Mouse (Mus musculus) hindbrain, embryonic 12.5 days (tissue): ENCODE measurements at regions not wholly inside any gene's neighbourhood (a gene's known extent, or its start where the extent isn't known, plus 50 kb on each side); places are given as distances from the start of the nearest gene placed in this dataset.

Source experiments
- ATAC-seq: fragments of 200-750 bp; cut with Nextera tagmentation; 2 replicates; pipeline ENCODE4 v1.8.0; 2017; ENCODE audit warnings: moderate TSS enrichment; ENCODE audit not compliant: low FRiP score
- H3K27ac ChIP-seq: fragments of 300-500 bp; sonication (generic); 2 replicates; pipeline ENCODE4 v1.5.1; 2016; ENCODE audit warnings: mild to moderate bottlenecking
- H3K27me3 ChIP-seq: fragments of 300-500 bp; sonication (generic); 2 replicates; pipeline ENCODE4 v1.6.1; 2016; ENCODE audit warnings: mild to moderate bottlenecking
- H3K36me3 ChIP-seq: fragments of 300-500 bp; sonication (generic); 2 replicates; pipeline ENCODE4 v1.6.1; 2016; ENCODE audit warnings: mild to moderate bottlenecking
- H3K4me1 ChIP-seq: fragments of 300-500 bp; sonication (generic); 2 replicates; pipeline ENCODE4 v1.6.1; 2016
- H3K4me2 ChIP-seq: fragments of 300-500 bp; sonication (generic); replicated peaks from 2 replicates; pipeline ENCODE4 v1.6.1; 2016; ENCODE audit warnings: mild to moderate bottlenecking
- H3K4me3 ChIP-seq: fragments of 300-500 bp; sonication (generic); 2 replicates; pipeline ENCODE4 v1.5.1; 2016; ENCODE audit warnings: mild to moderate bottlenecking
- H3K9ac ChIP-seq: fragments of 300-500 bp; sonication (generic); 2 replicates; pipeline ENCODE4 v1.6.1; 2016; ENCODE audit warnings: mild to moderate bottlenecking, moderate library complexity
- H3K9me3 ChIP-seq: fragments of 300-500 bp; sonication (generic); replicated peaks from 2 replicates; pipeline ENCODE4 v1.6.1; 2016; ENCODE audit warnings: mild to moderate bottlenecking
- WGBS: fragments of 180-500 bp; shearing (Covaris S2); methylation state at CpG from one replicate; pipeline ENCODE4 v1.1.7; 2016; 5-methylcytosine and 5-hydroxymethylcytosine counted together

- H3K9me3 ChIP-seq: no peaks in the 10 kb centered on the region
- H3K9ac ChIP-seq: no peak overlapping the region
- H3K4me3 ChIP-seq: no peak overlapping the region
- no peaks in the 10 kb centered on the region for H3K4me1 ChIP-seq
- WGBS: 77% methylated on average over 3 of the region's 3 CpGs
- H3K36me3 ChIP-seq: no peaks in the 10 kb centered on the region
- no peak overlapping the region for H3K27ac ChIP-seq
- ATAC-seq: no peak
- no peaks in the 10 kb centered on the region for H3K27me3 ChIP-seq
- no peak overlapping the region for H3K4me2 ChIP-seq
Observed at GRCm38 (mm10) chr17:4668511-4668910, 325.6 kb upstream of the Arid1b start.

DNA sequence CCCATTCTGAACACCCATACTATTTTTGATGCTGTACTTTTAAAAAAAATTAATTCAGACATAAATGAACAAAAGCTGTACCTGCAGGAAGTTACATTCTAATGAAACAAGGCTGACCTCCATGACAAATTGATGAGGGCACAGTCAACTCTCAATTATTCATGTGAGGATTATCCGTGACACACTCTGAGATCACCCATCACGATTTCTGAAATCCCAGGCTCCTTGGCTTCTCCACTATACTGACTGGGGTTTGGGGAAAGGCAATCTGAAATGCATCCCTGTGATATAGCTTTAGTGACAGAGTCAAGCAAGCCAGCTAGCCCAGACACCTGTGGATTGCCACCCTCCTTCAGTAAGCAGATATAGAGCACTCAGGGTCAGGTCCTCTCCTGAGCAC, 320.9 kb upstream of the Arid1b start:
- no peak overlapping the region for H3K4me2 ChIP-seq
- H3K9me3 ChIP-seq: no peaks in the 10 kb centered on the region
- no peaks in the 10 kb centered on the region for H3K4me1 ChIP-seq
- no peaks in the 10 kb centered on the region for H3K36me3 ChIP-seq
- H3K27me3 ChIP-seq: no peaks in the 10 kb centered on the region
- H3K4me3 ChIP-seq: no peak overlapping the region
- WGBS: 54% methylated on average over 2 of the region's 2 CpGs
- H3K27ac ChIP-seq: no peak overlapping the region
- ATAC-seq: no peak; the same call in 1 of the 2 replicates
- H3K9ac ChIP-seq: no peak overlapping the region

GRCm38 (mm10) chr17:4706421-4706820, 287.7 kb upstream of the Arid1b start:
- Histone ChIP-seq H3K4me2 (no peak overlapping the region), H3K27ac (no peak overlapping the region), H3K4me1 (no peaks in the 10 kb centered on the region), H3K36me3 (no peaks in the 10 kb centered on the region), H3K4me3 (no peak overlapping the region), H3K9me3 (no peaks in the 10 kb centered on the region), H3K9ac (no peak overlapping the region), H3K27me3 (no peaks in the 10 kb centered on the region)
- ATAC-seq: no peak
- 75% methylated on average over 1 of the region's 1 CpGs for WGBS

GRCm38 (mm10) chr17:4721061-4721460, 273.1 kb upstream of the Arid1b start:
- Histone ChIP-seq H3K4me3 (no peak overlapping the region), H3K27me3 (no peaks in the 10 kb centered on the region), H3K27ac (no peak overlapping the region), H3K4me2 (no peak overlapping the region), H3K4me1 (no peaks in the 10 kb centered on the region), H3K9me3 (no peaks in the 10 kb centered on the region), H3K9ac (no peak overlapping the region), H3K36me3 (no peaks in the 10 kb centered on the region)
- WGBS: 92% methylated on average over 4 of the region's 4 CpGs
- ATAC-seq: no peak

- Histone ChIP-seq H3K36me3 (no peaks in the 10 kb centered on the region), H3K9me3 (no peaks in the 10 kb centered on the region), H3K9ac (no peak overlapping the region), H3K4me1 (no peaks in the 10 kb centered on the region), H3K27ac (no peak overlapping the region), H3K4me2 (no peak overlapping the region), H3K4me3 (no peak overlapping the region), H3K27me3 (no peaks in the 10 kb centered on the region)
- ATAC-seq: no peak
- 71% methylated on average over 3 of the region's 3 CpGs for WGBS
Observed at GRCm38 (mm10) chr17:4724031-4724430, 270.1 kb upstream of the Arid1b start.

DNA sequence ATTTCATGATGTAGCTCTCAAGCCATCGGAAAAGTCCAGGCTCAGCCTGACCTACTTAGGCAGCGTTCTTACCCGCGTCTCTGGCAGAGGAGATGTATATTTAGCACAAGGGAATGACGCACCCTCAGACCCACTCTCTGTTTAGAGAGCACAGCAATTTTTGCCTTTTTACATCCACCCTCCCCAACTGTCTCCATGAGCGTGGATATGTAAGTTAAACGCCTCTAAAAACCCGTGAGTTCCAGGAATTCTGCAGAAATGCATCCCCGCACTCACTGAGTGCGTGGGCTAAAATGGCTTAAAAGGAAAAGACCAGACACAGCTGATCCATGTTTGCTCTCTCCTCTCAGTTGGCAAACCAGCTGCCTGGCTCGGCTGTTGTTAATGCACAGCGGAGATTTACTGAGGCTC, 267.8 kb upstream of the Arid1b start:
- Histone ChIP-seq H3K9me3 (no peaks in the 10 kb centered on the region), H3K27me3 (no peaks in the 10 kb centered on the region), H3K9ac (no peak overlapping the region), H3K4me2 (no peak overlapping the region), H3K27ac (no peak overlapping the region), H3K4me3 (no peak overlapping the region), H3K36me3 (no peaks in the 10 kb centered on the region), H3K4me1 (no peaks in the 10 kb centered on the region)
- ATAC-seq: no peak
- 78% methylated on average over 12 of the region's 12 CpGs for WGBS

- Histone ChIP-seq H3K4me2 (no peak overlapping the region), H3K36me3 (no peaks in the 10 kb centered on the region), H3K4me3 (no peak overlapping the region), H3K27me3 (no peaks in the 10 kb centered on the region), H3K27ac (no peak overlapping the region), H3K9ac (no peak overlapping the region), H3K4me1 (peaks cover 6% of the 10 kb centered on the region), H3K9me3 (no peaks in the 10 kb centered on the region)
- ATAC-seq: no peak
- 67% methylated on average over 5 of the region's 5 CpGs for WGBS
Observed at GRCm38 (mm10) chr17:4734412-4734881, 259.7 kb upstream of the Arid1b start.

DNA sequence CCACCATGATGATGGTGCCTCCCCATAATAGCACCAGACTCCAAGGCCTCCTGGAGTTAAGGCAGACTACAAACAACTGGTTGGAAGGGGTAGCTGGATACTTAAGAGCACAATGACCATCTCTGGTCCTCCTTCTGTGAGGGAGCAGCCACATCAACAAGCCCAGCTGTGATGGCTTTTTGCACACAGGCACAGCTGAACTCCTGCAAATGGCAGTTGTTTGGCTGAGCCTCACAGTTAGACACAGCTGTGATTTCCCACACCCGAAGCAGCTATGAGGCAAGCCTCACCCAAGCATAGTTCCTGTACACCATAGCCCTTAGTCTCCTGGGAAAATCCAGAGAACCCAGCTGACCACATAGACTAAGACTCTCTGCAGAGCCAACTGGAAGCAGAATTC, 258.9 kb upstream of the Arid1b start:
- ATAC-seq: no peak
- Histone ChIP-seq H3K27me3 (no peaks in the 10 kb centered on the region), H3K27ac (no peak overlapping the region), H3K4me3 (no peak overlapping the region), H3K9ac (no peak overlapping the region), H3K4me1 (peaks cover 6% of the 10 kb centered on the region), H3K4me2 (no peak overlapping the region), H3K9me3 (no peaks in the 10 kb centered on the region), H3K36me3 (no peaks in the 10 kb centered on the region)
- WGBS: 64% methylated on average over 1 of the region's 1 CpGs

DNA sequence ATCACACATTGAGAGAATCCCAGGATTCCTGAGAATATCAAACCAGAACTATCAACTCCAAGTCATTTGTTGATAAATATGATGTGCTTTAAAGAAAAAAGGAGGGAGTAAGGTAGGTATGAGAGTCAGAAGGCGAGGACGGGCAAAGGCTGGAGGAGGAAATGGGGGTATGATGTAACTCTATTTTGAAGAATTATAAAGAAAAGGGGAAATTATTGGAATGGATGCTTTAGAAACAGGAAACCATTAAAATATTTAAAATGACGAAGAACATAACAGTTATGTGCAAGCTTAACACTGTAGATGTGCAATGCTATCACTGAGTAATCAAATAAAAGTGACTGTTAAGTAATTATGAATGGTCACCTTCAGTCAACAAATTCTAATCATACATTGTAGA, 257.4 kb upstream of the Arid1b start:
- no peak overlapping the region for H3K27ac ChIP-seq
- H3K4me1 ChIP-seq: peaks cover 12% of the 10 kb centered on the region
- no peak for ATAC-seq
- H3K4me3 ChIP-seq: no peak overlapping the region
- no peak overlapping the region for H3K4me2 ChIP-seq
- no peaks in the 10 kb centered on the region for H3K36me3 ChIP-seq
- H3K27me3 ChIP-seq: no peaks in the 10 kb centered on the region
- no peaks in the 10 kb centered on the region for H3K9me3 ChIP-seq
- WGBS: 90% methylated on average over 3 of the region's 3 CpGs
- no peak overlapping the region for H3K9ac ChIP-seq

GRCm38 (mm10) chr17:4738717-4739485, 255.2 kb upstream of the Arid1b start:
- Histone ChIP-seq H3K4me1 (peaks cover 12% of the 10 kb centered on the region), H3K9me3 (no peaks in the 10 kb centered on the region), H3K36me3 (no peaks in the 10 kb centered on the region), H3K27ac (no peak overlapping the region), H3K27me3 (no peaks in the 10 kb centered on the region), H3K9ac (no peak overlapping the region), H3K4me2 (no peak overlapping the region), H3K4me3 (no peak overlapping the region)
- 6% methylated on average over 7 of the region's 7 CpGs for WGBS
- ATAC-seq: no peak

DNA sequence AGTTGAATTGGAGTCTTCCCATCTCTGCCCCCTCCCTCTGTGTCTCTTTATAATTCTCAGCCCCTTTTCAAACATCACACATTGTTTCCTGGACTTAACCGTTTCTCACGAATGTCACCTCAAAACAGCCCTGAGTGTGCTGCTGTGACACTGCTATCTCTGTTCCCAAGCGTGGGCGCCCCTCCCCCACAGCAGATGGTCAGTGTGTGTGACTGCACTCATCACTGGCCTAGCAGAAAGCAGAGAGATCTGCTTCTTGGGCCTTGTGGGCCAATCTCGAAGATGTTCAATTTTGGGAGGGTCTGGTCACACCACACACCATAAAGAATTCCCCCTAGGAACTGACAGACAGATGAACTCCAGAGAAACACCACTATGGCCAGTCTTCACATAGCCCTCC, 253.3 kb upstream of the Arid1b start:
- 21% methylated on average over 5 of the region's 5 CpGs for WGBS
- Histone ChIP-seq H3K9ac (no peak overlapping the region), H3K9me3 (no peaks in the 10 kb centered on the region)

DNA sequence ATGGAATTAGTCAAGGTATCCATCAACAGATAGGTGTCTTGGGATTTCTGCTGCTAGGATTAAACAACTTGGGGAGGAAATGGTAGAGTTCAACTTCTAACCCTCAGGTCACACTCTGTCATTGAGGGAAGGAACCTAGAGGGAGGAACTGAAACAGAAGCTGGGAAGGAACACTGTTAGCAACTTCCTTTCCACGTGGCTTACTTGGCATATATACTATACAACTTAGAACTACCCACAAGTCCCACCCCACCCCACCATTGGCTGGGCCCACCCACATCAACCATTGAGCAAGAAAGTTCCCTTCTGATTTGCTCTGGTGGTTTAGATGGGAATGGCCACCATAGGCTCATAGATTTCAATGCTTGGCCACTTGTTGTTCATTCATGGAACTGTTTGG, 251.8 kb upstream of the Arid1b start:
- ATAC-seq: no peak
- no peaks in the 10 kb centered on the region for H3K9me3 ChIP-seq
- no peaks in the 10 kb centered on the region for H3K27me3 ChIP-seq
- H3K9ac ChIP-seq: no peak overlapping the region
- H3K27ac ChIP-seq: no peak overlapping the region
- H3K4me3 ChIP-seq: no peak overlapping the region
- WGBS: 75% methylated on average over 1 of the region's 1 CpGs
- no peak overlapping the region for H3K4me2 ChIP-seq
- H3K4me1 ChIP-seq: peaks cover 12% of the 10 kb centered on the region
- no peaks in the 10 kb centered on the region for H3K36me3 ChIP-seq

More for the DNA sequence above, 253.3 kb upstream of the Arid1b start:
- H3K4me1 ChIP-seq: peaks cover 12% of the 10 kb centered on the region
- no peaks in the 10 kb centered on the region for H3K36me3 ChIP-seq
- ATAC-seq: 0 out of 2 replicates have a peak, but pooled peaks have one; percentile 61
- H3K4me2 ChIP-seq: no peak overlapping the region
- no peaks in the 10 kb centered on the region for H3K27me3 ChIP-seq
- no peak overlapping the region for H3K27ac ChIP-seq
- no peak overlapping the region for H3K4me3 ChIP-seq

DNA sequence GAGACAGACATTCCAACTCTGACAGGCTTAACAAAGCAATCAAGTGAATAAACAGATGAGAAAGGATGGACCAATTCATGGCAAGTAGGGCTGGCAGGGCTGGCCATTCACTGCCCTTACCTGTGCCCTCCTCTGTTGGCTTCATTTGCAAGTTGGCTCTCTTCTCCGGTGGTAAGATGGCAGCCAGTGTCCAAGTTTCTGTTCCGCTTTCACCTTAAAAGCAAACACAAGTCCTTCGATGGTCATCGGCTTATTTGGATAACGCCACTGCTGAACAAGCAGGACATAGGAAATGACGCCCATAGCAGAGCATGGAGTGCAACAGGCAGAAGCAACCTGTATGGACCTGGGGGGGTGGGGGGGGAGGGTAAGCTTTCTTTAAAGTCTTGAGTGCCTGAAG, 231.2 kb upstream of the Arid1b start:
- Histone ChIP-seq H3K4me3 (no peak overlapping the region), H3K36me3 (no peaks in the 10 kb centered on the region), H3K27ac (no peak overlapping the region), H3K4me2 (no peak overlapping the region), H3K9ac (no peak overlapping the region), H3K9me3 (no peaks in the 10 kb centered on the region), H3K4me1 (no peaks in the 10 kb centered on the region), H3K27me3 (no peaks in the 10 kb centered on the region)
- ATAC-seq: no peak
- 96% methylated on average over 6 of the region's 6 CpGs for WGBS
